Mouse (Mus musculus): ENCODE measurements around the gene Atp7b.

GRCm38 (mm10) chr8:21969475-21969874 is 90.6 kb downstream of the Atp7b start, which contains the start of gene Ccdc70:
- TF ChIP-seq CTCF (IDR thresholded peaks at IDR 0.05; ENCODE audit: insufficient read depth, low read length) = no peak
- TF ChIP-seq POLR2A (IDR thresholded peaks at IDR 0.05; ENCODE audit: borderline replicate concordance, extremely low read depth, low read depth, low read length) = no peak

Data from lung, adult 2 months (tissue).